Mouse (Mus musculus) liver, embryonic 11.5 days (tissue): Measurements from ENCODE around the gene Iqsec2. TPM values are rescaled to one million over a fixed set of nuclear protein-coding genes. Genes with fewer than 3 reads are reported as not detected.

Experiments
- ATAC-seq: fragments of 200-750 bp; cut with Nextera tagmentation; replicated peaks from 2 replicates; pipeline ENCODE4 v1.8.0; 2017; ENCODE audit warnings: moderate number of reproducible peaks, mild to moderate bottlenecking, moderate TSS enrichment, moderate library complexity; ENCODE audit not compliant: low FRiP score
- DNase-seq: peaks from one replicate; pipeline ENCODE4 v3.0.0-alpha.2; 2017; ENCODE audit warnings: low spot score
- H3K27ac ChIP-seq: fragments of 300-500 bp; sonication (generic); 2 replicates; pipeline ENCODE4 v1.5.1; 2014; ENCODE audit warnings: mild to moderate bottlenecking, low read depth, low read length, control low read depth
- H3K27me3 ChIP-seq: fragments of 300-500 bp; sonication (generic); replicated peaks from 2 replicates; pipeline ENCODE4 v1.6.1; 2014; ENCODE audit warnings: low read length, mixed read lengths; ENCODE audit not compliant: control insufficient read depth, insufficient read depth
- H3K36me3 ChIP-seq: fragments of 300-500 bp; sonication (generic); 2 replicates; pipeline ENCODE4 v1.6.1; 2014; ENCODE audit warnings: mild to moderate bottlenecking, low read length, moderate library complexity, mixed read lengths; ENCODE audit not compliant: control insufficient read depth, insufficient read depth
- H3K4me1 ChIP-seq: fragments of 300-500 bp; sonication (generic); replicated peaks from 2 replicates; pipeline ENCODE4 v1.6.1; 2014; ENCODE audit warnings: low read length, mixed read lengths; ENCODE audit not compliant: control insufficient read depth, insufficient read depth
- H3K4me2 ChIP-seq: fragments of 300-500 bp; sonication (generic); 2 replicates; pipeline ENCODE4 v1.6.1; 2014; ENCODE audit warnings: mild to moderate bottlenecking, control low read depth, moderate library complexity
- H3K4me3 ChIP-seq: fragments of 300-500 bp; sonication (generic); 2 replicates; pipeline ENCODE4 v1.5.1; 2014; ENCODE audit warnings: low read depth, low read length, control low read depth
- H3K9ac ChIP-seq: fragments of 300-500 bp; sonication (generic); 2 replicates; pipeline ENCODE4 v1.6.1; 2014; ENCODE audit warnings: low read depth, low read length, control low read depth
- H3K9me3 ChIP-seq: fragments of 300-500 bp; sonication (generic); 2 replicates; pipeline ENCODE4 v1.6.1; 2016; ENCODE audit warnings: low read length, inconsistent platforms, mixed read lengths; ENCODE audit not compliant: control insufficient read depth
- WGBS: fragments of 180-500 bp; shearing (Covaris S2); extraction: QIAGEN DNeasy Blood & Tissue Kit; methylation state at CpG from one replicate; pipeline ENCODE4 v1.1.7; 2014; 5-methylcytosine and 5-hydroxymethylcytosine counted together
- polyA plus RNA-seq: library from polyadenylated mRNA; unstranded; fragments of >200 nt; fragmentation: Nextera tagmentation; extraction: Ambion mirVana; gene quantifications from 2 replicates; pipeline ENCODE4 v1.2.1, GENCODE M21; 2014

Gene Iqsec2
- polyA plus RNA-seq, 1 experiment from 2014 or later = 1.8 TPM

DNA sequence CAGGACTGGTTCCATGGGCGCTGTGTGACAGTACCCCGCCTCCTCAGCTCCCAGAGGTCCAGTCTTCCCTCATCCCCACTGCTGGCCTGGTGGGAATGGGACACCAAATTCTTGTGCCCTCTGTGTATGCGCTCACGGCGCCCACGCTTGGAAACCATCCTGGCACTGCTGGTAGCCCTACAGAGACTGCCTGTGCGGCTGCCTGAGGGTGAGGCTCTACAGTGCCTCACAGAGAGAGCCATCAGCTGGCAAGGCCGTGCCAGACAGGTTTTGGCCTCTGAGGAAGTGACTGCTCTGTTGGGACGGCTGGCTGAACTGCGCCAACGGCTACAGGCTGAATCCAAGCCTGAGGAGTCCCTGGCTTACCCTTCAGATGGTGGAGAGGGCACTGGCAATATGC, 127.1 kb downstream of the Iqsec2 start:
- Histone ChIP-seq H3K9me3 (no peaks in the 10 kb centered on the region), H3K9ac (no peak overlapping the region), H3K4me2 (no peak overlapping the region), H3K4me3 (no peak overlapping the region), H3K27ac (no peak overlapping the region), H3K27me3 (no peaks in the 10 kb centered on the region), H3K36me3 (peaks cover 61% of the 10 kb centered on the region), H3K4me1 (no peaks in the 10 kb centered on the region)
- DNase-seq (no peak), ATAC-seq (no peak)
- 94% methylated on average over 11 of the region's 11 CpGs for whole genome bisulfite sequencing

Other genes starting within 250 kb of the Iqsec2 start
- 149 and 152 TPM in 2 replicates for gene Hsd17b10, start 142.4 kb upstream of the Iqsec2 start, polyA plus RNA-seq
- 4.5 and 5.0 TPM in 2 replicates for gene Ribc1, start 128.0 kb upstream of the Iqsec2 start, polyA plus RNA-seq
- gene Smc1a, start 127.8 kb upstream of the Iqsec2 start, polyA plus RNA-seq = 99.0 and 108 TPM in 2 replicates
- gene Kdm5c, start 88.8 kb downstream of the Iqsec2 start, polyA plus RNA-seq = 40.6 and 40.8 TPM in 2 replicates
- gene Kantr, start 183.2 kb downstream of the Iqsec2 start, polyA plus RNA-seq = 9.4 and 9.5 TPM in 2 replicates
- 14.6 and 16.1 TPM in 2 replicates for gene Tspyl2, start 198.2 kb downstream of the Iqsec2 start, polyA plus RNA-seq
- gene Gpr173, start 224.4 kb downstream of the Iqsec2 start, polyA plus RNA-seq = 1.0 and 1.4 TPM in 2 replicates